In the genomic region with DNA sequence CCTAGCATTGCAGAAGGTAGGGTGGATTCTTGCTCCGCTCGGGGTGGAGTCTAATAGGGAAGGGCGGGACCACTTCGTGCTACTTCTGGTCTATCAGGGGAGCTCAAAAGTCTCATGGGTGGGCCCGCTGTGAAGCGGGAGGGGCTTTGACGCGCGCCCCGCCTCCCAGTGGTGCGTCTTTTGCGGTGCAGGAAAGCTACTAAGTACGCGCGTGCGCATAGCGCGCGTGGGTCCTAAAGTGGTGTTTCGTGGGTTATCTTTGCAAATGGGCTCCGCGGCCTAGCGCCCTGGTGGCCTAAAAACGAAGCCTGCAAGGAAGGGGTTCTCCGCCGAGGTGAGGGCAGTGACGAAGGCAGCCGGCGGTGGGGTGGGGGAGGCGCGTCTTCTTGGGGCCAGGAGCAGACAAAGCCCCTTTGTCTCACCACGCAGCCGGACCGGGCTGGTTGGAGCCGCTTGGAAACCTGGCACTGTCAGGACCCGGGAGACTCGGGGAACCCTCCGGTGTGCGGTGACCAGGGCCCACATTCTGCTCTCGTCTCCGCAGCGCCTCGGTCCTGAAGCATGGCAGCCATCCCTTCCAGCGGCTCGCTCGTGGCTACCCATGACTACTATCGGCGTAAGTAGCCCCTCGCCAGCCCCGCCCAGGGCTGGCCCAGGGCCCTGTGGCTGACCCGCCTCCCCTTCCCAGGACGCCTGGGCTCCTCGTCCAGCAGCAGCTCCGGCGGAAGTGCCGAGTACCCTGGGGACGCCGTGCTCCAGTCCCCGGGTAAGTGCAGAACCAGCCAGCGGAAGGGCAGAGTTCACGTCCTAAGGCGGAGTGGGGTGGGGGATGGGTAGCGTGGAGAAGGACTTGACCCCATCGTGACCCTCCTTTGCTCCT, we compare ENCODE assay signal across 8 mouse cellular contexts. TPM values are rescaled to one million over a fixed set of nuclear protein-coding genes. Genes with fewer than 3 reads are reported as not detected.
A peak's percentile ranks its signal among the peaks of the same experiment; 100 is the strongest.
DNase-seq lines count a peak whose midpoint lies in the region; ATAC-seq and TF ChIP-seq lines count a peak whose summit lies in the region.

A gene (plus strand): TSS at position 127 of the 880 bp plus-strand sequence.

- peak; percentile 32 to 54; a peak in 1 of 4 replicates for TF ChIP-seq POLR2A in MEL (IDR thresholded peaks at IDR 0.05; ENCODE audit: control insufficient read depth in 1 of 2, insufficient read depth in 1 of 2, low read depth in 1 of 2, low read length in 2 of 2, poor library complexity in 1 of 2)
- TF ChIP-seq POLR2A in cerebellum, adult 2 months (IDR thresholded peaks at IDR 0.05; ENCODE audit: borderline replicate concordance, insufficient read depth, low read length) = peak; percentile 56; the same call in 1 of the 2 replicates

- peak within 1 kb of the TSS; percentile 77 for H3K9ac ChIP-seq in MEL (ENCODE audit: control insufficient read depth, low read depth, low read length, poor library complexity, severe bottlenecking)
- peak within 1 kb of the TSS; percentile 99 for H3K9ac ChIP-seq in forebrain, postnatal 0 days
- H3K9ac ChIP-seq in lung, embryonic 15.5 days = peak within 1 kb of the TSS; percentile 89

- under 1% methylated on average over 64 of the region's 64 CpGs for WGBS in cerebellum, adult 2 months
- WGBS in forebrain, postnatal 0 days = 2% methylated on average over 63 of the region's 64 CpGs
- WGBS in lung, embryonic 15.5 days = under 1% methylated on average over 64 of the region's 64 CpGs

- TF ChIP-seq EP300 in MEL (IDR thresholded peaks at IDR 0.05; ENCODE audit: low read depth in 1 of 2, low read length in 2 of 2) = no peak

- H3K36me3 ChIP-seq in MEL (ENCODE audit: control insufficient read depth in 1 of 2, insufficient read depth in 2 of 2, low read length in 2 of 2) = no peaks in the 10 kb centered on the region
- 0 out of 2 replicates have a peak, but pooled peaks cover 6% of the 10 kb centered on the region for H3K36me3 ChIP-seq in forebrain, postnatal 0 days (ENCODE audit: insufficient read depth)
- H3K36me3 ChIP-seq in lung, embryonic 15.5 days = 0 out of 2 replicates have a peak, but pooled peaks cover 3% of the 10 kb centered on the region

- peak; percentile 93 for ATAC-seq in forebrain, postnatal 0 days
- peak; percentile 96 for ATAC-seq in lung, embryonic 15.5 days (ENCODE audit: borderline replicate concordance, extremely low read depth, low FRiP score, low TSS enrichment)

- no peak for TF ChIP-seq CTCF in MEL (IDR thresholded peaks at IDR 0.05 in 2 of 3, conservative IDR thresholded peaks at IDR 0.05 in 1 of 3; ENCODE audit: control insufficient read depth in 1 of 3, insufficient read depth in 1 of 3, low read depth in 2 of 3, low read length in 3 of 3, poor library complexity in 1 of 3, severe bottlenecking in 1 of 3)
- no peak for TF ChIP-seq CTCF in cerebellum, adult 2 months (IDR thresholded peaks at IDR 0.05; ENCODE audit: borderline replicate concordance, insufficient read depth, low read depth, low read length)
- TF ChIP-seq CTCF in forebrain, postnatal 0 days (IDR thresholded peaks at IDR 0.05; ENCODE audit: low read depth) = peak; percentile 60

- no peaks in the 10 kb centered on the region for H3K9me3 ChIP-seq in MEL (replicated peaks; ENCODE audit: insufficient read depth, low read length)
- no peaks in the 10 kb centered on the region for H3K9me3 ChIP-seq in forebrain, postnatal 0 days (ENCODE audit: low read length)
- no peaks in the 10 kb centered on the region for H3K9me3 ChIP-seq in lung, embryonic 15.5 days

- TF ChIP-seq RAD21 in MEL (IDR thresholded peaks at IDR 0.05; ENCODE audit: low read depth, low read length) = no peak

- peak; percentile 97 for DNase-seq in MEL (ENCODE audit: low read depth, low spot score)
- peak; percentile 88 for DNase-seq in cerebellum, adult 2 months
- DNase-seq in forebrain, postnatal 0 days = peak; percentile 96
- peak; percentile 91 for DNase-seq in heart, postnatal 4 days
- DNase-seq in layer of hippocampus, adult 8-10 months (ENCODE audit: low spot score in 2 of 2) = peak; percentile 91 to 94
- peak; percentile 92 for DNase-seq in ovary, adult 18-20 months (ENCODE audit: low spot score)
- DNase-seq in thymus, postnatal 0 days (ENCODE audit: low spot score) = peak; percentile 96

- H3K4me2 ChIP-seq in forebrain, postnatal 0 days (ENCODE audit: low read depth) = peak within 1 kb of the TSS; percentile 52
- peak within 1 kb of the TSS; percentile 93 for H3K4me2 ChIP-seq in lung, embryonic 15.5 days

- H3K79me2 ChIP-seq in MEL (ENCODE audit: control insufficient read depth, insufficient read depth, low read length, poor library complexity) = no peaks in the 10 kb centered on the region; the same call in 1 of the 2 replicates

- peak within 1 kb of the TSS; percentile 76 to 98 for H3K4me3 ChIP-seq in MEL (ENCODE audit: control insufficient read depth in 1 of 2, insufficient read depth in 1 of 2, low read depth in 2 of 2, low read length in 2 of 2)
- peak within 1 kb of the TSS; percentile 76 for H3K4me3 ChIP-seq in cerebellum, adult 2 months (replicated peaks; ENCODE audit: insufficient read depth, low read depth, low read length)
- H3K4me3 ChIP-seq in forebrain, postnatal 0 days (ENCODE audit: low read depth, low read length) = peak within 1 kb of the TSS; percentile 73
- peak within 1 kb of the TSS; percentile 83 for H3K4me3 ChIP-seq in lung, embryonic 15.5 days

- no peak within 1 kb of the TSS for H3K27ac ChIP-seq in MEL (ENCODE audit: control insufficient read depth, low read depth, low read length)
- peak within 1 kb of the TSS; percentile 81 for H3K27ac ChIP-seq in cerebellum, adult 2 months (ENCODE audit: insufficient read depth, low read length)
- H3K27ac ChIP-seq in forebrain, postnatal 0 days (ENCODE audit: low read depth, low read length) = peak within 1 kb of the TSS; percentile 96
- H3K27ac ChIP-seq in lung, embryonic 15.5 days = peak within 1 kb of the TSS; percentile 96

- no peaks in the 10 kb centered on the region; a peak in 1 of 4 replicates for H3K4me1 ChIP-seq in MEL (ENCODE audit: control insufficient read depth in 1 of 2, insufficient read depth in 2 of 2, low read length in 2 of 2)
- H3K4me1 ChIP-seq in cerebellum, adult 2 months (ENCODE audit: control insufficient read depth, insufficient read depth, low read length) = peaks cover 4% of the 10 kb centered on the region; the same call in 1 of the 2 replicates
- H3K4me1 ChIP-seq in forebrain, postnatal 0 days (ENCODE audit: insufficient read depth) = peaks cover 6% of the 10 kb centered on the region
- H3K4me1 ChIP-seq in lung, embryonic 15.5 days = peaks cover 10% of the 10 kb centered on the region

- H3K27me3 ChIP-seq in MEL (ENCODE audit: control insufficient read depth in 1 of 2, insufficient read depth in 2 of 2, low read length in 2 of 2) = no peaks in the 10 kb centered on the region
- H3K27me3 ChIP-seq in cerebellum, adult 2 months (ENCODE audit: control insufficient read depth, insufficient read depth, low read length) = no peaks in the 10 kb centered on the region
- H3K27me3 ChIP-seq in forebrain, postnatal 0 days (ENCODE audit: insufficient read depth, low read length) = no peaks in the 10 kb centered on the region
- H3K27me3 ChIP-seq in lung, embryonic 15.5 days = no peaks in the 10 kb centered on the region

TF ChIP-seq in MEL, 35 proteins besides CTCF, POLR2A, EP300 and RAD21:
- TF ChIP-seq HCFC1 (IDR thresholded peaks at IDR 0.05; ENCODE audit: low read depth, low read length) (peak; percentile 21; the same call in 1 of the 2 replicates), NRF1 (IDR thresholded peaks at IDR 0.05; ENCODE audit: insufficient read depth, low read depth, low read length, poor library complexity, severe bottlenecking) (peak; percentile 74), ZMIZ1 (IDR thresholded peaks at IDR 0.05; ENCODE audit: low read depth, low read length) (no peak), MXI1 (IDR thresholded peaks at IDR 0.05; ENCODE audit: low read depth, low read length) (peak; percentile 22), ETS1 (IDR thresholded peaks at IDR 0.05; ENCODE audit: low read depth, low read length) (no peak)

RNA-seq across cellular contexts. Expression of the gene that starts here (rescaled TPM):
- total RNA-seq in MEL (2012; rRNA removed) = 18.1 and 20.2 TPM in 2 replicates
- polyA plus RNA-seq in MEL (2012; ENCODE audit: insufficient read depth in 1 of 2, insufficient read length in 2 of 2, low read depth in 1 of 2, low replicate concordance in 2 of 2, missing spikeins in 1 of 2) = 10 to 100 TPM in 1 of 2 experiments, not detected in 1; 73.4 TPM
- 110 and 111 TPM in 2 replicates for polyA plus RNA-seq in cerebellum, adult 2 months (2012; rRNA removed)
- total RNA-seq in forebrain, postnatal 0 days (2014; rRNA removed) = 239 and 264 TPM in 2 replicates
- polyA plus RNA-seq in forebrain, postnatal 0 days (2015; fragmentation: Nextera tagmentation; extraction: Ambion mirVana) = 402 and 447 TPM in 2 replicates
- total RNA-seq in heart, postnatal 4 days (2021) = 10 to 100 TPM; 65.9 to 66.8 TPM
- 10 to 100 TPM; 70.7 to 91.8 (median 77.8) TPM for total RNA-seq in layer of hippocampus, adult 8-10 months (2022)
- 317 and 334 TPM in 2 replicates for polyA plus RNA-seq in lung, embryonic 15.5 days (2015; fragmentation: Nextera tagmentation; extraction: Ambion mirVana)
- polyA plus RNA-seq in thymus, postnatal 0 days (2015; fragmentation: Nextera tagmentation; extraction: Ambion mirVana) = 270 and 288 TPM in 2 replicates
